17 mouse cellular contexts compared by ENCODE assay signal in the genomic region with DNA sequence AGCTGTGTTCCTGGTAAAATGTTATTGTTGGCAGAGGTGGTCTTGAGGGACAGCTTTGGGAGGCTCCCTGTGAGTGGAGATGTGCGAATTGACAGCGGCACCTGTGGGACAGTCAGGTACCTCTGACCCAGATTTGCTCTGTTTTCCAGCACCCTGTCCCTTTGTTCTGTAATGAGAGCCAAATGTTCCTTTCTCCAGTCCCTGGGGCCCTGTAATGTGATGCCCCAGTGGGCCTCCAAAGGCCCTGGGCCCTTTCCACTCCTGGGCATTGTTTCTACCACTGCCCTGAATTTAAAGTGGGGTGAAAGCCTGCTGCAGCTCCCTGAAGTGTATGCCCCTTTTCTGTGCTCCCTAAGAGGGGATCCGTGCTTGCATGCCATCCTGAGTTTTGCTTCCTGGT.
DNase-seq lines count a peak whose midpoint lies in the region; ATAC-seq and TF ChIP-seq lines count a peak whose summit lies in the region.
"Had no signal": no experiment of that assay in that cellular context is flagged by ENCODE, and none has a peak within 500 bp of the region (broad histone marks: within the 10 kb centered on the region; RNA-seq: fewer than 3 reads in every experiment).

No protein-coding gene starts in this region.

- no peak overlapping the region for H3K9ac ChIP-seq in forebrain, embryonic 15.5 days (replicated peaks)
- no peak overlapping the region for H3K9ac ChIP-seq in forebrain, postnatal 0 days
- H3K9ac ChIP-seq in embryonic facial prominence, embryonic 14.5 days (ENCODE audit: low read depth, low read length) = no peak overlapping the region

- no peaks in the 10 kb centered on the region for H3K36me3 ChIP-seq in forebrain, embryonic 15.5 days
- no peaks in the 10 kb centered on the region for H3K36me3 ChIP-seq in forebrain, postnatal 0 days (ENCODE audit: insufficient read depth)
- no peaks in the 10 kb centered on the region for H3K36me3 ChIP-seq in embryonic facial prominence, embryonic 14.5 days (ENCODE audit: control insufficient read depth, insufficient read depth, low read length)
- no peaks in the 10 kb centered on the region for H3K36me3 ChIP-seq in myocyte (ENCODE audit: control insufficient read depth, insufficient read depth)

- no peaks in the 10 kb centered on the region for H3K9me3 ChIP-seq in forebrain, embryonic 15.5 days
- no peaks in the 10 kb centered on the region for H3K9me3 ChIP-seq in forebrain, postnatal 0 days (ENCODE audit: low read length)
- H3K9me3 ChIP-seq in embryonic facial prominence, embryonic 14.5 days (ENCODE audit: control insufficient read depth, low read length) = no peaks in the 10 kb centered on the region

- DNase-seq in forebrain, postnatal 0 days = no peak
- peak; percentile 13 for DNase-seq in retina, postnatal 1 day
- no peak for DNase-seq in retina, embryonic 14.5 days (ENCODE audit: low spot score)
- DNase-seq in embryonic facial prominence, embryonic 14.5 days (ENCODE audit: low spot score) = peak; percentile 34
- no peak for DNase-seq in cerebellum, adult 9-11 months
- DNase-seq: cerebellum, adult 8-10 months; heart, adult 18-20 months; layer of hippocampus, postnatal 36 days; lung, postnatal 10 days; spleen, adult 18-20 months; thymus, adult 2 months had no signal

- no peak overlapping the region for H3K27ac ChIP-seq in forebrain, embryonic 15.5 days (replicated peaks)
- no peak overlapping the region for H3K27ac ChIP-seq in forebrain, postnatal 0 days (ENCODE audit: low read depth, low read length)
- peak overlapping the region; percentile 21; the same call in 1 of the 2 replicates for H3K27ac ChIP-seq in embryonic facial prominence, embryonic 14.5 days (replicated peaks; ENCODE audit: low read depth, low read length)

- H3ac ChIP-seq in myocyte (ENCODE audit: control insufficient read depth, insufficient read length) = no peak overlapping the region

- peak; percentile 32; the same call in 1 of the 2 replicates for ATAC-seq in forebrain, embryonic 15.5 days (replicated peaks)
- no peak for ATAC-seq in forebrain, postnatal 0 days
- ATAC-seq in embryonic facial prominence, embryonic 14.5 days (ENCODE audit: low read depth) = peak; percentile 89; the same call in 1 of the 2 replicates
- no peak for ATAC-seq in megakaryocyte progenitor cell, adult 5-6 weeks (replicated peaks; ENCODE audit: poor library complexity)
- ATAC-seq: hindbrain, embryonic 16.5 days; intestine, postnatal 0 days had no signal

- H3K79me2 ChIP-seq in myocyte (ENCODE audit: control insufficient read depth, insufficient read depth) = no peaks in the 10 kb centered on the region

- H3K4me3 ChIP-seq in forebrain, embryonic 15.5 days = no peak overlapping the region
- no peak overlapping the region for H3K4me3 ChIP-seq in forebrain, postnatal 0 days (ENCODE audit: low read depth, low read length)
- H3K4me3 ChIP-seq in embryonic facial prominence, embryonic 14.5 days (ENCODE audit: low read depth, low read length) = no peak overlapping the region
- H3K4me3 ChIP-seq in myocyte = no peak overlapping the region
- H3K4me3 ChIP-seq: megakaryocyte, embryonic 14.5 days had no signal

- WGBS in forebrain, embryonic 15.5 days = 27% methylated on average over 3 of the region's 3 CpGs
- 28% methylated on average over 3 of the region's 3 CpGs for WGBS in forebrain, postnatal 0 days
- 33% methylated on average over 3 of the region's 3 CpGs for WGBS in embryonic facial prominence, embryonic 14.5 days

- TF ChIP-seq CTCF in forebrain, postnatal 0 days (IDR thresholded peaks at IDR 0.05; ENCODE audit: low read depth) = no peak

- H3K4me2 ChIP-seq in forebrain, embryonic 15.5 days (replicated peaks) = no peak overlapping the region
- no peak overlapping the region for H3K4me2 ChIP-seq in forebrain, postnatal 0 days (ENCODE audit: low read depth)
- H3K4me2 ChIP-seq in embryonic facial prominence, embryonic 14.5 days (ENCODE audit: low read depth, low read length) = no peak overlapping the region
- H3K4me2 ChIP-seq in myocyte (ENCODE audit: low read depth) = peak overlapping the region; percentile 46

- H3K4me1 ChIP-seq in forebrain, embryonic 15.5 days = 0 out of 2 replicates have a peak, but pooled peaks cover 4% of the 10 kb centered on the region
- H3K4me1 ChIP-seq in forebrain, postnatal 0 days (ENCODE audit: insufficient read depth) = no peaks in the 10 kb centered on the region
- H3K4me1 ChIP-seq in embryonic facial prominence, embryonic 14.5 days (ENCODE audit: control insufficient read depth, insufficient read depth, low read length) = peaks cover 17% of the 10 kb centered on the region
- H3K4me1 ChIP-seq: megakaryocyte, embryonic 14.5 days had no signal

- TF ChIP-seq POLR2A in myocyte (IDR thresholded peaks at IDR 0.05; ENCODE audit: insufficient read length, low read depth) = no peak

- H3K27me3 ChIP-seq in forebrain, embryonic 15.5 days = no peaks in the 10 kb centered on the region
- no peaks in the 10 kb centered on the region for H3K27me3 ChIP-seq in forebrain, postnatal 0 days (ENCODE audit: insufficient read depth, low read length)
- no peaks in the 10 kb centered on the region for H3K27me3 ChIP-seq in embryonic facial prominence, embryonic 14.5 days (replicated peaks; ENCODE audit: control insufficient read depth, insufficient read depth, low read length)
- no peaks in the 10 kb centered on the region for H3K27me3 ChIP-seq in myocyte (ENCODE audit: control insufficient read depth, insufficient read depth, insufficient read length)
- H3K27me3 ChIP-seq: megakaryocyte, embryonic 14.5 days had no signal

TF ChIP-seq in myocyte, 11 proteins besides CTCF, POLR2A, EP300 and RAD21:
- peak in 1 of 3 experiments; percentile 32 for TF ChIP-seq MYOD1 (IDR thresholded peaks at IDR 0.05; ENCODE audit: control insufficient read depth in 1 of 3, insufficient read length in 2 of 3, low read depth in 2 of 3)
- no peak for TF ChIP-seq TCF12 (IDR thresholded peaks at IDR 0.05; ENCODE audit: insufficient read depth, poor library complexity, severe bottlenecking)
- TF ChIP-seq POLR2AphosphoS2 (IDR thresholded peaks at IDR 0.05; ENCODE audit: insufficient read length, low read depth) = no peak

Comparison
In these comparisons a context has a peak if more than half of its experiments do, and no peak if none do; other contexts are left out.
1. ATAC-seq: peak in forebrain, embryonic 15.5 days (single experiment) and embryonic facial prominence, embryonic 14.5 days (single experiment); none in forebrain, postnatal 0 days (single experiment) and megakaryocyte progenitor cell, adult 5-6 weeks (single experiment).
2. DNase-seq: peak in retina, postnatal 1 day (single experiment) and embryonic facial prominence, embryonic 14.5 days (single experiment); none in forebrain, postnatal 0 days (single experiment), retina, embryonic 14.5 days (single experiment) and cerebellum, adult 9-11 months (single experiment).